Mouse (Mus musculus): ENCODE results near the gene Smim24. TPM values are rescaled to one million over a fixed set of nuclear protein-coding genes. Genes with fewer than 3 reads are reported as not detected.

Gene Smim24
- 2,702 and 6,898 TPM in 2 replicates for polyA plus RNA-seq (2012; rRNA removed)

GRCm38 (mm10) chr10:81392781-81393185, at the start of gene Smim24:
Gene Smim24 (plus strand): TSS chr10:81393051.
- Histone ChIP-seq H3K36me3 (ENCODE audit: control insufficient read depth, insufficient read depth, low read length) (peaks cover 34% of the 10 kb centered on the region), H3K27ac (ENCODE audit: insufficient read depth, low read depth, low read length) (peak within 1 kb of the TSS; percentile 100), H3K4me1 (ENCODE audit: control insufficient read depth, insufficient read depth, insufficient read length, low read length) (peaks cover 27% of the 10 kb centered on the region), H3K4me3 (ENCODE audit: low read depth, low read length) (peak within 1 kb of the TSS; percentile 72), H3K27me3 (ENCODE audit: control insufficient read depth, insufficient read depth, low read length) (no peaks in the 10 kb centered on the region)
- no peak for TF ChIP-seq CTCF (IDR thresholded peaks at IDR 0.05; ENCODE audit: extremely low read depth, insufficient read length, insufficient replicate concordance, low read depth, low read length)
- peak; percentile 95; the same call in 1 of the 2 replicates for TF ChIP-seq POLR2A (IDR thresholded peaks at IDR 0.05; ENCODE audit: low read depth, low read length)
- WGBS: 15% methylated on average over 14 of the region's 14 CpGs

- Histone ChIP-seq H3K36me3 (ENCODE audit: control insufficient read depth, insufficient read depth, low read length) (peaks cover 9% of the 10 kb centered on the region), H3K27ac (ENCODE audit: insufficient read depth, low read depth, low read length) (no peak overlapping the region), H3K4me1 (ENCODE audit: control insufficient read depth, insufficient read depth, insufficient read length, low read length) (peaks cover 36% of the 10 kb centered on the region), H3K27me3 (ENCODE audit: control insufficient read depth, insufficient read depth, low read length) (peaks cover 16% of the 10 kb centered on the region), H3K4me3 (ENCODE audit: low read depth, low read length) (no peak overlapping the region)
- TF ChIP-seq POLR2A (IDR thresholded peaks at IDR 0.05; ENCODE audit: low read depth, low read length): no peak
- no peak for TF ChIP-seq CTCF (IDR thresholded peaks at IDR 0.05; ENCODE audit: extremely low read depth, insufficient read length, insufficient replicate concordance, low read depth, low read length)
- 23% methylated on average over 8 of the region's 8 CpGs for WGBS
Measured at GRCm38 (mm10) chr10:81344421-81345161, 48.3 kb upstream of the Smim24 start.

GRCm38 (mm10) chr10:81345162-81345534, 47.7 kb upstream of the Smim24 start:
- Histone ChIP-seq H3K4me3 (ENCODE audit: low read depth, low read length) (no peak overlapping the region), H3K27ac (ENCODE audit: insufficient read depth, low read depth, low read length) (no peak overlapping the region), H3K36me3 (ENCODE audit: control insufficient read depth, insufficient read depth, low read length) (peaks cover 9% of the 10 kb centered on the region), H3K27me3 (ENCODE audit: control insufficient read depth, insufficient read depth, low read length) (peaks cover 16% of the 10 kb centered on the region), H3K4me1 (ENCODE audit: control insufficient read depth, insufficient read depth, insufficient read length, low read length) (peaks cover 36% of the 10 kb centered on the region)
- 77% methylated on average over 4 of the region's 4 CpGs for WGBS
- no peak for TF ChIP-seq CTCF (IDR thresholded peaks at IDR 0.05; ENCODE audit: extremely low read depth, insufficient read length, insufficient replicate concordance, low read depth, low read length)
- TF ChIP-seq POLR2A (IDR thresholded peaks at IDR 0.05; ENCODE audit: low read depth, low read length): no peak

- TF ChIP-seq POLR2A (IDR thresholded peaks at IDR 0.05; ENCODE audit: low read depth, low read length) (peak; percentile 35; the same call in 1 of the 2 replicates), CTCF (IDR thresholded peaks at IDR 0.05; ENCODE audit: extremely low read depth, insufficient read length, insufficient replicate concordance, low read depth, low read length) (0 out of 2 replicates have a peak, but pooled peaks have one; percentile 11)
- Histone ChIP-seq H3K4me1 (ENCODE audit: control insufficient read depth, insufficient read depth, insufficient read length, low read length) (peaks cover 32% of the 10 kb centered on the region), H3K36me3 (ENCODE audit: control insufficient read depth, insufficient read depth, low read length) (peaks cover 9% of the 10 kb centered on the region), H3K4me3 (ENCODE audit: low read depth, low read length) (peak overlapping the region; percentile 62), H3K27me3 (ENCODE audit: control insufficient read depth, insufficient read depth, low read length) (peaks cover 16% of the 10 kb centered on the region), H3K27ac (ENCODE audit: insufficient read depth, low read depth, low read length) (peak overlapping the region; percentile 45; the same call in 1 of the 2 replicates)
- 11% methylated on average over 55 of the region's 55 CpGs for WGBS
Measured at GRCm38 (mm10) chr10:81346453-81347067, 46.3 kb upstream of the Smim24 start.

GRCm38 (mm10) chr10:81349146-81349545, 43.7 kb upstream of the Smim24 start:
- Histone ChIP-seq H3K4me3 (ENCODE audit: low read depth, low read length) (peak overlapping the region; percentile 75), H3K27ac (ENCODE audit: insufficient read depth, low read depth, low read length) (peak overlapping the region; percentile 61; the same call in 1 of the 2 replicates), H3K27me3 (ENCODE audit: control insufficient read depth, insufficient read depth, low read length) (no peaks in the 10 kb centered on the region), H3K36me3 (ENCODE audit: control insufficient read depth, insufficient read depth, low read length) (peaks cover 9% of the 10 kb centered on the region), H3K4me1 (ENCODE audit: control insufficient read depth, insufficient read depth, insufficient read length, low read length) (peaks cover 32% of the 10 kb centered on the region)
- WGBS: 9% methylated on average over 12 of the region's 12 CpGs
- TF ChIP-seq CTCF (IDR thresholded peaks at IDR 0.05; ENCODE audit: extremely low read depth, insufficient read length, insufficient replicate concordance, low read depth, low read length): no peak
- TF ChIP-seq POLR2A (IDR thresholded peaks at IDR 0.05; ENCODE audit: low read depth, low read length): no peak; the same call in 1 of the 2 replicates

GRCm38 (mm10) chr10:81349961-81350350, 42.9 kb upstream of the Smim24 start:
- Histone ChIP-seq H3K4me1 (ENCODE audit: control insufficient read depth, insufficient read depth, insufficient read length, low read length) (peaks cover 30% of the 10 kb centered on the region), H3K27ac (ENCODE audit: insufficient read depth, low read depth, low read length) (peak overlapping the region; percentile 61), H3K4me3 (ENCODE audit: low read depth, low read length) (peak overlapping the region; percentile 75), H3K36me3 (ENCODE audit: control insufficient read depth, insufficient read depth, low read length) (peaks cover 9% of the 10 kb centered on the region), H3K27me3 (ENCODE audit: control insufficient read depth, insufficient read depth, low read length) (no peaks in the 10 kb centered on the region)
- 1% methylated on average over 29 of the region's 29 CpGs for WGBS
- TF ChIP-seq POLR2A (IDR thresholded peaks at IDR 0.05; ENCODE audit: low read depth, low read length) (no peak), CTCF (IDR thresholded peaks at IDR 0.05; ENCODE audit: extremely low read depth, insufficient read length, insufficient replicate concordance, low read depth, low read length) (no peak)

All from small intestine, adult 2 months (tissue).